Mouse (Mus musculus) left cerebral cortex, postnatal 14 days (tissue): ENCODE measurements at regions not wholly inside any gene's neighbourhood (a gene's known extent, or its start where the extent isn't known, plus 50 kb on each side); places are given as distances from the start of the nearest gene placed in this dataset.
"Not testable (repeated sequence)": the region's sequence is repeated elsewhere in the genome, so short reads cannot be mapped to it uniquely, and the experiment has no call there.

Source experiments
- DNase-seq, 2 experiments: peaks; one replicate each; pipeline ENCODE4 v3.0.0; 2021 to 2022; ENCODE audit warnings: low spot score in 2 of 2, mixed read lengths in 1 of 2
- intact Hi-C: fragments of 180-260 bp; cut with DNase I; formaldehyde crosslinking; loops from one replicate; pipeline ENCODE4 v1.15.1; 2025

- intact Hi-C loops: no loop called here
These were observed 1248.1 kb upstream of the Adam24 start for GRCm38 (mm10) chr8:39426770-39427169.

GRCm38 (mm10) chr8:39427402-39427801, 1247.5 kb upstream of the Adam24 start:
- peak; percentile 9 to 36 for DNase-seq
- intact Hi-C loops: no loop called here

More at GRCm38 (mm10) chr8:39426770-39427169, 1248.1 kb upstream of the Adam24 start:
- no peak for DNase-seq

- intact Hi-C loops: no loop called here
- no peak for DNase-seq
These were observed 1234.1 kb upstream of the Adam24 start for GRCm38 (mm10) chr8:39440550-39441333.

GRCm38 (mm10) chr8:39491139-39491538, 1183.7 kb upstream of the Adam24 start:
- intact Hi-C loops, DNase-seq: not testable (repeated sequence)

GRCm38 (mm10) chr8:39500419-39500818, 1174.5 kb upstream of the Adam24 start:
- intact Hi-C loops: no loop called here
- DNase-seq: no peak

- no peak for DNase-seq
- intact Hi-C loops: no loop called here
These were observed 1170.6 kb upstream of the Adam24 start for GRCm38 (mm10) chr8:39504261-39504660.

GRCm38 (mm10) chr8:39512967-39513366, 1161.9 kb upstream of the Adam24 start:
- DNase-seq: no peak
- intact Hi-C loops: no loop called here
